Mouse (Mus musculus): Measurements from ENCODE around the gene Atp13a3.

Gene Atp13a3

GRCm38 (mm10) chr16:30273065-30273464, 132.7 kb downstream of the Atp13a3 start:
- DNase-seq = no peak

GRCm38 (mm10) chr16:30271941-30272595, 133.7 kb downstream of the Atp13a3 start:
- DNase-seq = no peak

GRCm38 (mm10) chr16:30271223-30271761, 134.5 kb downstream of the Atp13a3 start:
- no peak for DNase-seq

GRCm38 (mm10) chr16:30267359-30267758, 138.4 kb downstream of the Atp13a3 start, which contains the start of gene Cpn2:
Cpn2 (minus strand) TSS chr16:30267499.
- no peak for DNase-seq

GRCm38 (mm10) chr16:30266561-30266960, 139.2 kb downstream of the Atp13a3 start:
- no peak for DNase-seq

- DNase-seq = no peak
These were observed 140.2 kb downstream of the Atp13a3 start for GRCm38 (mm10) chr16:30265611-30266010.

- no peak for DNase-seq
These were observed 142.6 kb downstream of the Atp13a3 start for GRCm38 (mm10) chr16:30263156-30263555.

- DNase-seq = peak; percentile 67 to 71
These were observed 143.1 kb downstream of the Atp13a3 start for GRCm38 (mm10) chr16:30262664-30263063.
